Mouse (Mus musculus) thymus, adult 2 months (tissue): ENCODE results near the gene Dusp22. TPM values are rescaled to one million over a fixed set of nuclear protein-coding genes. Genes with fewer than 3 reads are reported as not detected.

Experiments
- DNase-seq: peaks from one replicate; pipeline ENCODE4 v3.0.0; 2021
- H3K27ac ChIP-seq: fragments of 200-500 bp; 2 replicates; pipeline ENCODE4 v1.5.1; 2012; ENCODE audit warnings: low read length, control low read depth; ENCODE audit not compliant: control insufficient read depth, insufficient read depth
- H3K27me3 ChIP-seq: fragments of 200-500 bp; 2 replicates; pipeline ENCODE4 v1.6.1; 2012; ENCODE audit warnings: mild to moderate bottlenecking, low read length, moderate library complexity, mixed read lengths; ENCODE audit not compliant: control insufficient read depth, insufficient read depth
- H3K36me3 ChIP-seq: fragments of 200-500 bp; 2 replicates; pipeline ENCODE4 v1.6.1; 2012; ENCODE audit warnings: mild to moderate bottlenecking, low read length, moderate library complexity; ENCODE audit not compliant: control insufficient read depth, insufficient read depth
- H3K4me1 ChIP-seq: fragments of 200-500 bp; replicated peaks from 2 replicates; pipeline ENCODE4 v1.6.1; 2012; ENCODE audit warnings: low read length; ENCODE audit not compliant: control insufficient read depth, insufficient read depth
- H3K4me3 ChIP-seq: fragments of 200-500 bp; 2 replicates; pipeline ENCODE4 v1.5.1; 2012; ENCODE audit warnings: mild to moderate bottlenecking, low read length, control low read depth, moderate library complexity; ENCODE audit not compliant: control insufficient read depth, insufficient read depth
- CTCF ChIP-seq: fragments of 200-500 bp; IDR thresholded peaks from 2 replicates; pipeline ENCODE4 v1.5.1; 2012; ENCODE audit warnings: mild to moderate bottlenecking, control low read depth, low read length, moderate library complexity, borderline replicate concordance; ENCODE audit not compliant: control insufficient read depth, poor library complexity, insufficient read depth; ENCODE audit errors: extremely low read depth
- POLR2A ChIP-seq: fragments of 200-500 bp; IDR thresholded peaks from 2 replicates; pipeline ENCODE4 v1.6.1; 2012; ENCODE audit warnings: mild to moderate bottlenecking, low read length, control low read depth, moderate library complexity; ENCODE audit not compliant: control insufficient read depth, poor library complexity, insufficient read depth; ENCODE audit errors: extremely low read depth
- WGBS: fragments of 180-500 bp; shearing (Covaris S2); methylation state at CpG from one replicate; pipeline ENCODE4 v1.1.7; 2018; 5-methylcytosine and 5-hydroxymethylcytosine counted together
- polyA plus RNA-seq: library from polyadenylated mRNA; depleted of rRNA; stranded (reverse); fragments of >200 nt; gene quantifications from 2 replicates; pipeline ENCODE4 v1.2.3, GENCODE M21; 2012

The Dusp22 gene
- polyA plus RNA-seq, 1 experiment = 11.1 TPM

DNA sequence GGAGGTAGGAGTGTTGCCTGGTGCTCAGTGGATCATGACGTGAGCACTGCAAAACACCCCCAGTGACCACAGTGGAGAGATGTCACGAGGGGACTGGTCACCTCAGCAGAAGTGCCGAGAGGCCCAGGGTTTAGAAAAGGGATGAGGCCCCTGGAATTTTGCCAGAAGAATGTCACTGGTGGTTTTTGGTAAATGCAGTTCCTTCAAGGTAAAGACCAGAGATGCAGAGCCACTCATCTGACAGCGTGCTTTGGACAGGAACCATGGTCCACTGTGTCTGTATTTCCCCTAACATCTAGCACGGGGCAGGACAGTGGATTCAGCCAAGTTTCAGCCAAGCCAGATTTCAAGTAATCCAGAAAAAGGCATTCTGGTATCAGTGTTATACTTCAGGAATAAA is 76.9 kb downstream of the Dusp22 start:
- no peaks in the 10 kb centered on the region for H3K36me3 ChIP-seq
- no peak overlapping the region for H3K4me3 ChIP-seq
- H3K27me3 ChIP-seq = no peaks in the 10 kb centered on the region
- DNase-seq = no peak
- no peak for TF ChIP-seq CTCF
- no peak for TF ChIP-seq POLR2A
- no peak overlapping the region for H3K27ac ChIP-seq
- peaks cover 3% of the 10 kb centered on the region; the same call in 1 of the 2 replicates for H3K4me1 ChIP-seq
- 93% methylated on average over 5 of the region's 5 CpGs for WGBS

DNA sequence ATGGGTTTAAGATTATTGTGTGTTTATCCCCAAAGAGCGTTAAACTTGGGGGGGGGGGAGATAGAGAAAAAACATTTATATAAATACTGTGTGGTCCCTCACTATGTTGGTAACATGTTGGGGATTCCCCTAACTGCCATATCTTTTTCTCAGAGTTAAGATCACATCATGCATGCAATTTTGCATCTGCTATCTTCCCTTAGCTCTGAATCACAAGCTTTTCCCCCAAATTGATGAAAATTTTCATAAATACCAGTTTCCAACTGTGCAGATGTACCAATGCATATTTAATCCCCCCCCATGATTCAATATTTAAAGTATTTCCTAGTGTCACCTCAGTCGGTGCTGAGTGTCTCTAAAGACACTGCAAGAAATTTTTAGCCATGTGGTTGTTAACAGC is 77.5 kb downstream of the Dusp22 start:
- Histone ChIP-seq H3K27ac (no peak overlapping the region), H3K4me3 (no peak overlapping the region), H3K36me3 (no peaks in the 10 kb centered on the region), H3K4me1 (peaks cover 8% of the 10 kb centered on the region), H3K27me3 (no peaks in the 10 kb centered on the region)
- 91% methylated on average over 2 of the region's 2 CpGs for WGBS
- no peak for DNase-seq
- TF ChIP-seq CTCF (no peak), POLR2A (no peak)

DNA sequence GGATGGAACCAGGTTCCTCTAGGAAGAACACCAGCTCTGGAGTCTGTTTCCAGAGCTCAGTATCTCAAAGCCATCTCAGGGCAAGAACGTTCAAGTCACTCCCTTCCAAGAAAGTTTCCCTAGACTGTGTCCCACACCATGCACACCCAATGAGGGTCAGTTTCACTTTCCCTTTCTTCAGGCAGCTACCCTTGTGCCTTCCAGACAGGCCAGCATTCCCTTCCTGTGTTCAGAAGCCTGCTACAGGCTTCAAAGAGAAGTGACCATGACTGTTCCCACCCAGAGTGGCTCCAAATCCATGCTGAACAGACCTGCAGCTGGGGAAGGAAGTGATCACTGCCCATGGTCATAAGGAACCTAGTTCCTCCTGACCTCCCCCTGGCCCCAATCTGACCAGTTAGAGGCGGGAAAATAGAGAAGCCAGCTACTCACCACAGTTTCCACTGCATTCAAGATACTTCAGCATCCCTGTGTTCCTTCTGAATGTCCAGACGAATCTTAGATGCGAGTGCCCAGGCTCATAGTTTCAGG is 78.6 kb downstream of the Dusp22 start:
- Histone ChIP-seq H3K36me3 (no peaks in the 10 kb centered on the region), H3K27me3 (no peaks in the 10 kb centered on the region), H3K4me1 (peaks cover 15% of the 10 kb centered on the region), H3K27ac (no peak overlapping the region), H3K4me3 (no peak overlapping the region)
- no peak for TF ChIP-seq POLR2A
- no peak for TF ChIP-seq CTCF
- WGBS = 77% methylated on average over 4 of the region's 4 CpGs
- no peak for DNase-seq

DNA sequence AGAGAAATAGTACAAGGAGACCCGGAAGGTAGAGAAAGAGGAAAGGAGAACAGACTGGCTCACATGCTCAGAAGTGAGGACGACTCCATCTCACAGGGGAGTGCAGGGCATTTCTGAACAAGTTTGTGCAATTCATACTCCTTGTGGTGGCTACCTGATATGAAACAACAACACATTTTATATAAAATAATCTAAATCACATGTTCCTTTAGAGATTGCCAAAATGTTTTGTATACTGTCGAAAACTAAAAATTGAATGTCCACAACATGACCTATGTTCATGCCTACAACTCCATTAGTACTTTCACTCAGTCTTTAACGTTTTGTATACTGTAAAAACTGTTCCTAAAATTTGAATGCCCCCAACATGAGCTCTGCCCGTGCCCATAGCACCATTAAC is 81.4 kb downstream of the Dusp22 start:
- 93% methylated on average over 5 of the region's 5 CpGs for WGBS
- no peaks in the 10 kb centered on the region for H3K27me3 ChIP-seq
- H3K4me3 ChIP-seq = no peak overlapping the region
- no peak for DNase-seq
- no peak overlapping the region for H3K27ac ChIP-seq
- TF ChIP-seq POLR2A = no peak
- TF ChIP-seq CTCF = no peak
- no peaks in the 10 kb centered on the region for H3K36me3 ChIP-seq
- peaks cover 15% of the 10 kb centered on the region for H3K4me1 ChIP-seq

DNA sequence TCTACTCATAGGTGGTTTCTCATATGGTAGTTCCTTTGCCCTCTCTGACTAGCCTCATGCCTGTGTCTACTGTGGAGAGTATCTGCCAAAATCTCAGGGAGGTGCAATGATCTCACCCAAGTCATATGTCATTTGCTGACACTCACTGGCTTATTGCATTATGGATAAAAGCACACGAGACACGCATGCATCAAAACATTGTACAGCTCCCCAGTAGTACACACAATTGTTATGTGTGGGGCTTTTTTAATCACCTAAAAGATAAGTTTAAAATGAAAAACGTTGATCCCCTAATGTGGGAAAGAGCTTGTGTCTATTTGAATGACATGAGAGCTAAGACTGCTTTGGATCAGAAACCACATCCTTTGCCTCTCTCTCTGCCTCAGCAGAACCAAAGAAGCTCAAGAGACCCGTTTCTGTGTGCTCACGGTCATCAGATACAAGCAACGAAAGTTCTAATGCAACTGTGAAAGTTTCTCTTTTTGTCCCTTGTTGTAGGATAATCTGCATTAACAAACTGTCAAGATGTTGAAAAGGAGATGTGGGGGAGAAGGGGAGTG is 82.7 kb downstream of the Dusp22 start:
- Histone ChIP-seq H3K36me3 (no peaks in the 10 kb centered on the region), H3K27ac (no peak overlapping the region), H3K4me1 (peaks cover 18% of the 10 kb centered on the region), H3K4me3 (no peak overlapping the region), H3K27me3 (no peaks in the 10 kb centered on the region)
- no peak for DNase-seq
- WGBS = 9% methylated on average over 6 of the region's 6 CpGs
- no peak for TF ChIP-seq CTCF
- TF ChIP-seq POLR2A = no peak

DNA sequence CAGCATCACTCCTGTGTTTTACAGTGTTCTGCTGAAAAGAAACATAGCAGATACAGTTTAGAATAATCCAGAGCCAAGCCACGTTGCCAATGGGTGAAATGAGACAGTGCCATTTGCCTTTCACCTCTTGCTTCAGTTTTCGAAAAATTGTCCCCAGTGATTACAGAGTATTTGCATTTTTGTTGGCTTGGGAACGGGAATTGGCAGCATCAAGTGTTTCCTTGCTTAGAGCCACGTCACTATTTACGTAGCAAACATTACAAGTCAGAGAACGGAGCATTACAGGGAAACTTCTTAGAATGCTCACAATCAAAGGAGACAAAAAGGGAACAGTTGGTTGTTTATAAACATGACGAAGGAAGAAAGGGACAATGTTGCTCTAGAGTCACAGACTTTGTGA is 85.3 kb downstream of the Dusp22 start:
- TF ChIP-seq POLR2A = no peak
- TF ChIP-seq CTCF = no peak
- peaks cover 34% of the 10 kb centered on the region for H3K4me1 ChIP-seq
- 95% methylated on average over 7 of the region's 7 CpGs for WGBS
- no peak overlapping the region for H3K27ac ChIP-seq
- no peak overlapping the region for H3K4me3 ChIP-seq
- H3K36me3 ChIP-seq = no peaks in the 10 kb centered on the region
- no peak for DNase-seq
- no peaks in the 10 kb centered on the region; the same call in 1 of the 2 replicates for H3K27me3 ChIP-seq
